Mouse (Mus musculus): ENCODE results near the gene C2cd5. TPM values are rescaled to one million over a fixed set of nuclear protein-coding genes. Genes with fewer than 3 reads are reported as not detected.

C2cd5 gene
- polyA plus RNA-seq, 1 experiment from 2014 or later: 22.0 TPM

Other genes starting within 250 kb of the C2cd5 start
- gene St8sia1, start 135.7 kb downstream of the C2cd5 start, polyA plus RNA-seq (2014; fragmentation: Nextera tagmentation; extraction: Ambion mirVana): 1.8 and 2.3 TPM in 2 replicates
- 24.2 and 24.7 TPM in 2 replicates for gene Etnk1, start 67.1 kb upstream of the C2cd5 start, polyA plus RNA-seq (2014; fragmentation: Nextera tagmentation; extraction: Ambion mirVana)

Measured in intestine, embryonic 14.5 days (tissue).